Mouse (Mus musculus) liver, adult 2 months (tissue): ENCODE data around the gene Col1a2. TPM values are rescaled to one million over a fixed set of nuclear protein-coding genes. Genes with fewer than 3 reads are reported as not detected.

Source experiments
- DNase-seq: peaks from one replicate; pipeline ENCODE4 v3.0.0-alpha.2; 2011; ENCODE audit warnings: low read depth, low spot score; ENCODE audit errors: extremely low read depth
- H3K27ac ChIP-seq: fragments of 200-500 bp; replicated peaks from 2 replicates; pipeline ENCODE4 v1.5.1; 2012; ENCODE audit warnings: low read depth, mild to moderate bottlenecking, control low read depth, inconsistent platforms, low read length; ENCODE audit not compliant: insufficient read depth
- H3K27me3 ChIP-seq: fragments of 200-500 bp; 2 replicates; pipeline ENCODE4 v1.6.1; 2012; ENCODE audit warnings: mild to moderate bottlenecking, moderate library complexity, low read length, inconsistent platforms; ENCODE audit not compliant: control insufficient read depth, insufficient read depth
- H3K36me3 ChIP-seq: fragments of 200-500 bp; 2 replicates; pipeline ENCODE4 v1.6.1; 2012; ENCODE audit warnings: low read length, inconsistent platforms; ENCODE audit not compliant: control insufficient read depth, insufficient read depth
- H3K4me1 ChIP-seq: fragments of 200-500 bp; 2 replicates; pipeline ENCODE4 v1.6.1; 2011; ENCODE audit warnings: low read length; ENCODE audit not compliant: control insufficient read depth, insufficient read depth
- H3K4me3 ChIP-seq: fragments of 200-500 bp; 2 replicates; pipeline ENCODE4 v1.5.1; 2011; ENCODE audit warnings: low read depth, mild to moderate bottlenecking, control low read depth, low read length, moderate library complexity; ENCODE audit not compliant: insufficient read depth
- H3K79me2 ChIP-seq: fragments of 200-500 bp; 2 replicates; pipeline ENCODE4 v1.6.1; 2012; ENCODE audit warnings: inconsistent platforms, mild to moderate bottlenecking, low read length, moderate library complexity; ENCODE audit not compliant: control insufficient read depth, insufficient read depth
- H3K9ac ChIP-seq: fragments of 200-500 bp; 2 replicates; pipeline ENCODE4 v1.6.1; 2012; ENCODE audit warnings: low read depth, mild to moderate bottlenecking, control low read depth, inconsistent platforms, low read length
- CTCF ChIP-seq: fragments of 200-500 bp; IDR thresholded peaks from 2 replicates; pipeline ENCODE4 v1.5.1; 2011; ENCODE audit warnings: low read depth, low read length, control low read depth
- POLR2A ChIP-seq: fragments of 200-500 bp; IDR thresholded peaks from 2 replicates; pipeline ENCODE4 v1.6.1; 2011; ENCODE audit warnings: low read length, control low read depth; ENCODE audit not compliant: insufficient read depth; ENCODE audit errors: extremely low read depth
- WGBS: fragments of 180-500 bp; shearing (Covaris S2); methylation state at CpG from one replicate; pipeline ENCODE4 v1.1.7; 2018; 5-methylcytosine and 5-hydroxymethylcytosine counted together
- polyA plus RNA-seq: library from polyadenylated mRNA; depleted of rRNA; stranded (reverse); fragments of >200 nt; gene quantifications from 2 replicates; pipeline ENCODE4 v1.2.3, GENCODE M21; 2012
- total RNA-seq: library from RNA; depleted of rRNA; stranded (reverse); fragments of >200 nt; gene quantifications from 2 replicates; pipeline ENCODE4 v1.2.3, GENCODE M21; 2014

The Col1a2 gene
- total and polyA plus RNA-seq, 2 experiments: 4.6 to 8.1 TPM

- Histone ChIP-seq H3K4me3 (no peak overlapping the region), H3K27ac (no peak overlapping the region), H3K27me3 (no peaks in the 10 kb centered on the region), H3K79me2 (no peaks in the 10 kb centered on the region), H3K9ac (no peak overlapping the region), H3K4me1 (no peaks in the 10 kb centered on the region), H3K36me3 (no peaks in the 10 kb centered on the region)
- TF ChIP-seq CTCF: no peak
- TF ChIP-seq POLR2A: no peak
- 69% methylated on average over 2 of the region's 2 CpGs for WGBS
- DNase-seq: no peak
Observed at GRCm38 (mm10) chr6:4493666-4494065, 10.9 kb upstream of the Col1a2 start.

- H3K4me3 ChIP-seq: no peak overlapping the region
- H3K36me3 ChIP-seq: no peaks in the 10 kb centered on the region
- TF ChIP-seq CTCF (no peak), POLR2A (no peak)
- no peaks in the 10 kb centered on the region for H3K27me3 ChIP-seq
- H3K4me1 ChIP-seq: no peaks in the 10 kb centered on the region
- no peak for DNase-seq
- no peak overlapping the region for H3K27ac ChIP-seq
- H3K79me2 ChIP-seq: no peaks in the 10 kb centered on the region
- no peak overlapping the region for H3K9ac ChIP-seq
- WGBS: 65% methylated on average over 1 of the region's 1 CpGs
Observed at GRCm38 (mm10) chr6:4496428-4496827, 8.2 kb upstream of the Col1a2 start.

- 0% methylated on average over 1 of the region's 1 CpGs for WGBS
- Histone ChIP-seq H3K9ac (no peak overlapping the region), H3K4me1 (no peaks in the 10 kb centered on the region; the same call in 1 of the 2 replicates), H3K27ac (no peak overlapping the region), H3K79me2 (no peaks in the 10 kb centered on the region), H3K36me3 (no peaks in the 10 kb centered on the region), H3K4me3 (no peak overlapping the region), H3K27me3 (peaks cover 7% of the 10 kb centered on the region; the same call in 1 of the 2 replicates)
- DNase-seq: no peak
- TF ChIP-seq CTCF: no peak
- no peak for TF ChIP-seq POLR2A
Observed at GRCm38 (mm10) chr6:4503106-4503505, 1.5 kb upstream of the Col1a2 start.

- Histone ChIP-seq H3K36me3 (no peaks in the 10 kb centered on the region), H3K27me3 (peaks cover 7% of the 10 kb centered on the region; the same call in 1 of the 2 replicates), H3K79me2 (no peaks in the 10 kb centered on the region), H3K9ac (peak overlapping the region; percentile 68), H3K4me3 (peak overlapping the region; percentile 67), H3K27ac (peak overlapping the region; percentile 23; the same call in 1 of the 2 replicates), H3K4me1 (no peaks in the 10 kb centered on the region; the same call in 1 of the 2 replicates)
- TF ChIP-seq POLR2A (no peak), CTCF (no peak)
- DNase-seq: no peak
- 3% methylated on average over 31 of the region's 31 CpGs for WGBS
Observed at GRCm38 (mm10) chr6:4505158-4505997, 764 bp downstream of the Col1a2 start.

- no peaks in the 10 kb centered on the region; the same call in 1 of the 2 replicates for H3K4me1 ChIP-seq
- peak overlapping the region; percentile 41 for H3K4me3 ChIP-seq
- H3K27ac ChIP-seq: no peak overlapping the region
- H3K36me3 ChIP-seq: no peaks in the 10 kb centered on the region
- no peak overlapping the region for H3K9ac ChIP-seq
- no peak for TF ChIP-seq POLR2A
- 30% methylated on average over 11 of the region's 11 CpGs for WGBS
- H3K79me2 ChIP-seq: no peaks in the 10 kb centered on the region
- H3K27me3 ChIP-seq: peaks cover 7% of the 10 kb centered on the region; the same call in 1 of the 2 replicates
- DNase-seq: no peak
Observed at GRCm38 (mm10) chr6:4506106-4506505, 1.5 kb downstream of the Col1a2 start.

- no peak overlapping the region for H3K27ac ChIP-seq
- no peak overlapping the region for H3K4me3 ChIP-seq
- TF ChIP-seq CTCF (no peak), POLR2A (no peak)
- no peaks in the 10 kb centered on the region; the same call in 1 of the 2 replicates for H3K4me1 ChIP-seq
- 79% methylated on average over 5 of the region's 5 CpGs for WGBS
- H3K36me3 ChIP-seq: no peaks in the 10 kb centered on the region
- peaks cover 7% of the 10 kb centered on the region; the same call in 1 of the 2 replicates for H3K27me3 ChIP-seq
- DNase-seq: no peak
- H3K9ac ChIP-seq: no peak overlapping the region
- no peaks in the 10 kb centered on the region for H3K79me2 ChIP-seq
Observed at GRCm38 (mm10) chr6:4506791-4507190, 2.2 kb downstream of the Col1a2 start.
